In the genomic region with DNA sequence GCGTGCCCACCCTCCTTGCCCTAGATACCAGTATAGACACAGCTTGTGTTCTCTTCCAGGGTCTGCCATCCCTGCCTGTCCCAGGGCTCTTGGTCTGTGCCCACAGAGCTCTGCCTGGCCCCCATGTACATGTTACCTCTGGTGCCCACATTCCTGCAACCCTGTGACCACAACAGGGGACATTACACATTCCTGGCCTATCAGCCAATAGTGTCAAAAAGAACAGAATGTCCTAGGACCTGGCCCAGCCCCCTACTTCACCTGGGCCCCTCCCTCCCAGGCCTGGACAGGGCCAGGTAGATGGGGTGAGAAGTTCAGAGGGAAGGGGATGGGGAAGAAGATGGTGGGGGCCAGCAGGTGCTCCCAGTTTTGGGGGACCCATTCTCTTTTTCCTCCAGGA, we compare ENCODE assay signal across 14 mouse cellular contexts. TPM values are rescaled to one million over a fixed set of nuclear protein-coding genes. Genes with fewer than 3 reads are reported as not detected.
A peak's percentile ranks its signal among the peaks of the same experiment; 100 is the strongest.
DNase-seq lines count a peak whose midpoint lies in the region; ATAC-seq lines count a peak whose summit lies in the region.
"Had no signal": no experiment of that assay in that cellular context is flagged by ENCODE, and none has a peak within 500 bp of the region (broad histone marks: within the 10 kb centered on the region; RNA-seq: fewer than 3 reads in every experiment).

A gene (plus strand): TSS at position 337 of the 400 bp plus-strand sequence.

- H3K4me3 ChIP-seq in embryonic facial prominence, embryonic 15.5 days (replicated peaks): peak within 1 kb of the TSS; percentile 13
- H3K4me3 ChIP-seq: myocyte had no signal

- no peak for ATAC-seq in embryonic facial prominence, embryonic 15.5 days (ENCODE audit: insufficient number of reproducible peaks, low FRiP score, low TSS enrichment, low read depth)
- ATAC-seq: hindbrain, postnatal 0 days had no signal

- 67% methylated on average over 1 of the region's 1 CpGs for WGBS in embryonic facial prominence, embryonic 15.5 days

- H3K4me1 ChIP-seq in embryonic facial prominence, embryonic 15.5 days: peaks cover 7% of the 10 kb centered on the region; the same call in 1 of the 2 replicates

- peaks cover 37% of the 10 kb centered on the region for H3K27me3 ChIP-seq in embryonic facial prominence, embryonic 15.5 days

- peak within 1 kb of the TSS; percentile 24 for H3K4me2 ChIP-seq in embryonic facial prominence, embryonic 15.5 days (replicated peaks)

- no peak within 1 kb of the TSS for H3K9ac ChIP-seq in embryonic facial prominence, embryonic 15.5 days

- H3K27ac ChIP-seq in embryonic facial prominence, embryonic 15.5 days (replicated peaks): no peak within 1 kb of the TSS
- H3K27ac ChIP-seq: hindbrain, postnatal 0 days had no signal

- H3K9me3 ChIP-seq in embryonic facial prominence, embryonic 15.5 days (replicated peaks): no peaks in the 10 kb centered on the region

- no peaks in the 10 kb centered on the region for H3K36me3 ChIP-seq in embryonic facial prominence, embryonic 15.5 days
- H3K36me3 ChIP-seq: G1E had no signal

- DNase-seq in kidney, adult 11 months: peak; percentile 81
- DNase-seq in kidney, postnatal 4 days: no peak
- peak; percentile 54 to 87 for DNase-seq in kidney, postnatal 25 days
- peak; percentile 89 for DNase-seq in lung, postnatal 25 days (ENCODE audit: low spot score)
- DNase-seq in adrenal gland, postnatal 14 days: no peak
- no peak for DNase-seq in adrenal gland, adult 2 months
- no peak for DNase-seq in cerebellum, adult 11-12 months
- DNase-seq: adrenal gland, postnatal 10 days; cerebellum, adult 9-11 months; right cerebral cortex, postnatal 25 days had no signal

RNA-seq across cellular contexts. Expression of the gene that starts here (rescaled TPM):
- 7.2 and 8.8 TPM in 2 replicates for polyA plus RNA-seq in embryonic facial prominence, embryonic 15.5 days (2015; fragmentation: Nextera tagmentation; extraction: Ambion mirVana)
- 1.0 and 1.9 TPM in 2 replicates for total RNA-seq in adrenal gland, postnatal 14 days (2021)
- total RNA-seq in adrenal gland, adult 2 months (2021): 1 to 10 TPM; 1.2 to 1.7 TPM
- polyA plus RNA-seq in adrenal gland, adult 2 months (2012; rRNA removed): 1.9 and 2.5 TPM in 2 replicates
- polyA plus RNA-seq: G1E had no signal

Comparison
In these comparisons a context has a peak if more than half of its experiments do, and no peak if none do; other contexts are left out.
1. DNase-seq: peak in kidney, adult 11 months (single experiment), kidney, postnatal 25 days (2 of 2) and lung, postnatal 25 days (single experiment); none in kidney, postnatal 4 days (0 of 2), adrenal gland, postnatal 14 days (single experiment), adrenal gland, adult 2 months (single experiment) and cerebellum, adult 11-12 months (single experiment).